Mouse (Mus musculus) MEL (cell line): ENCODE measurements around the gene Cd47. TPM values are rescaled to one million over a fixed set of nuclear protein-coding genes. Genes with fewer than 3 reads are reported as not detected.

ENCODE experiments used
- DNase-seq: peaks from one replicate; pipeline ENCODE4 v3.0.0; 2011; ENCODE audit warnings: low read depth, low spot score
- H3K27ac ChIP-seq: 2 replicates; pipeline ENCODE4 v1.5.1; 2012; ENCODE audit warnings: low read depth, mild to moderate bottlenecking, control low read depth, low read length, moderate library complexity; ENCODE audit not compliant: control insufficient read depth
- H3K27me3 ChIP-seq, 2 experiments: fragments of 150-350 bp in 1 of 2; sonication (generic) in 1 of 2; 2 replicates each; pipeline ENCODE4 v1.6.1; 2012; ENCODE audit warnings: low read length in 2 of 2, mild to moderate bottlenecking in 2 of 2, improper control_type of control experiment in 1 of 2, moderate library complexity in 1 of 2; ENCODE audit not compliant: insufficient read depth in 2 of 2, control insufficient read depth in 1 of 2
- H3K36me3 ChIP-seq, 2 experiments: 2 replicates each; pipeline ENCODE4 v1.6.1; 2012 to 2014; ENCODE audit warnings: low read length in 2 of 2, improper control_type of control experiment in 1 of 2, inconsistent platforms in 1 of 2, mild to moderate bottlenecking in 1 of 2; ENCODE audit not compliant: insufficient read depth in 2 of 2, control insufficient read depth in 1 of 2
- H3K4me1 ChIP-seq, 2 experiments: fragments of 150-350 bp in 1 of 2; sonication (generic) in 1 of 2; 2 replicates each; pipeline ENCODE4 v1.6.1; 2012; ENCODE audit warnings: low read length in 2 of 2, improper control_type of control experiment in 1 of 2, mild to moderate bottlenecking in 1 of 2; ENCODE audit not compliant: insufficient read depth in 2 of 2, control insufficient read depth in 1 of 2
- H3K4me3 ChIP-seq, 2 experiments: fragments of 150-350 bp in 1 of 2; sonication (generic) in 1 of 2; 2 replicates each; pipeline ENCODE4 v1.5.1; 2012; ENCODE audit warnings: low read depth in 2 of 2, low read length in 2 of 2, mild to moderate bottlenecking in 2 of 2, moderate library complexity in 2 of 2, control low read depth in 1 of 2, improper control_type of control experiment in 1 of 2; ENCODE audit not compliant: control insufficient read depth in 1 of 2, insufficient read depth in 1 of 2
- H3K79me2 ChIP-seq: 2 replicates; pipeline ENCODE4 v1.6.1; 2012; ENCODE audit warnings: mild to moderate bottlenecking, low read length, moderate library complexity; ENCODE audit not compliant: control insufficient read depth, poor library complexity, insufficient read depth
- H3K9ac ChIP-seq: 2 replicates; pipeline ENCODE4 v1.6.1; 2012; ENCODE audit warnings: low read depth, mild to moderate bottlenecking, control low read depth, low read length, moderate library complexity; ENCODE audit not compliant: control insufficient read depth, poor library complexity, severe bottlenecking
- H3K9me3 ChIP-seq: fragments of 150-350 bp; sonication (generic); replicated peaks from 2 replicates; pipeline ENCODE4 v1.6.1; 2012; ENCODE audit warnings: mild to moderate bottlenecking, low read length, improper control_type of control experiment, moderate library complexity; ENCODE audit not compliant: insufficient read depth
- ELF1 ChIP-seq: IDR thresholded peaks from 2 replicates; pipeline ENCODE4 v1.6.1; 2014; ENCODE audit warnings: low read depth, mild to moderate bottlenecking, inconsistent platforms, low read length, improper control_type of control experiment, moderate library complexity
- EP300 ChIP-seq, 2 experiments: IDR thresholded peaks; 2 replicates each; pipeline ENCODE4 v1.6.1; 2011; ENCODE audit warnings: improper control_type of control experiment in 2 of 2, low read length in 2 of 2, low read depth in 1 of 2, mild to moderate bottlenecking in 1 of 2
- GABPA ChIP-seq: IDR thresholded peaks from 2 replicates; pipeline ENCODE4 v1.6.1; 2012; ENCODE audit warnings: low read depth, mild to moderate bottlenecking, inconsistent platforms, low read length, improper control_type of control experiment, moderate library complexity
- GATA1 ChIP-seq: IDR thresholded peaks from 2 replicates; pipeline ENCODE4 v1.6.1; 2011; ENCODE audit warnings: low read depth, low read length, improper control_type of control experiment
- HCFC1 ChIP-seq: IDR thresholded peaks from 2 replicates; pipeline ENCODE4 v1.6.1; 2012; ENCODE audit warnings: low read depth, mild to moderate bottlenecking, inconsistent platforms, low read length, improper control_type of control experiment, moderate library complexity
- MAFK ChIP-seq: IDR thresholded peaks from 2 replicates; pipeline ENCODE4 v1.6.1; 2011; ENCODE audit warnings: low read depth, mild to moderate bottlenecking, low read length, improper control_type of control experiment, borderline replicate concordance
- MEF2A ChIP-seq: IDR thresholded peaks from 2 replicates; pipeline ENCODE4 v1.6.1; 2014; ENCODE audit warnings: low read depth, mild to moderate bottlenecking, inconsistent platforms, low read length, improper control_type of control experiment; ENCODE audit not compliant: poor library complexity, insufficient replicate concordance, severe bottlenecking; ENCODE audit errors: extremely low read depth
- MYC ChIP-seq: IDR thresholded peaks from 2 replicates; pipeline ENCODE4 v1.6.1; 2011; ENCODE audit warnings: low read depth, mild to moderate bottlenecking, low read length, improper control_type of control experiment, moderate library complexity
- POLR2A ChIP-seq, 2 experiments: IDR thresholded peaks; 2 replicates each; pipeline ENCODE4 v1.6.1; 2011 to 2012; ENCODE audit warnings: low read length in 2 of 2, mild to moderate bottlenecking in 2 of 2, control low read depth in 1 of 2, improper control_type of control experiment in 1 of 2, low read depth in 1 of 2, moderate library complexity in 1 of 2; ENCODE audit not compliant: control insufficient read depth in 1 of 2, insufficient read depth in 1 of 2, poor library complexity in 1 of 2
- RAD21 ChIP-seq: IDR thresholded peaks from 2 replicates; pipeline ENCODE4 v1.6.1; 2011; ENCODE audit warnings: mild to moderate bottlenecking, low read depth, low read length, improper control_type of control experiment
- RCOR1 ChIP-seq: IDR thresholded peaks from 2 replicates; pipeline ENCODE4 v1.6.1; 2012; ENCODE audit warnings: low read depth, mild to moderate bottlenecking, inconsistent platforms, low read length, improper control_type of control experiment
- SIN3A ChIP-seq: IDR thresholded peaks from 2 replicates; pipeline ENCODE4 v1.6.1; 2012; ENCODE audit warnings: low read length, improper control_type of control experiment, inconsistent platforms
- SMC3 ChIP-seq: IDR thresholded peaks from 2 replicates; pipeline ENCODE4 v1.6.1; 2011; ENCODE audit warnings: low read depth, low read length, improper control_type of control experiment
- TCF12 ChIP-seq: IDR thresholded peaks from 2 replicates; pipeline ENCODE4 v1.6.1; 2014; ENCODE audit warnings: low read depth, mild to moderate bottlenecking, inconsistent platforms, low read length, improper control_type of control experiment, moderate library complexity
- UBTF ChIP-seq: IDR thresholded peaks from 2 replicates; pipeline ENCODE4 v1.6.1; 2012; ENCODE audit warnings: low read depth, mild to moderate bottlenecking, inconsistent platforms, low read length, improper control_type of control experiment, moderate library complexity, borderline replicate concordance; ENCODE audit not compliant: insufficient read depth
- USF1 ChIP-seq: IDR thresholded peaks from 2 replicates; pipeline ENCODE4 v1.6.1; 2014; ENCODE audit warnings: low read depth, mild to moderate bottlenecking, inconsistent platforms, low read length, improper control_type of control experiment, moderate library complexity
- USF2 ChIP-seq, 2 experiments: IDR thresholded peaks; 2 replicates each; pipeline ENCODE4 v1.6.1; 2011 to 2012; ENCODE audit warnings: improper control_type of control experiment in 2 of 2, low read length in 2 of 2, borderline replicate concordance in 1 of 2, inconsistent platforms in 1 of 2, low read depth in 1 of 2, mild to moderate bottlenecking in 1 of 2; ENCODE audit not compliant: insufficient read depth in 1 of 2
- ZKSCAN1 ChIP-seq: IDR thresholded peaks from 2 replicates; pipeline ENCODE4 v1.6.1; 2012; ENCODE audit warnings: low read depth, mild to moderate bottlenecking, inconsistent platforms, low read length, improper control_type of control experiment, moderate library complexity
- ZMIZ1 ChIP-seq: IDR thresholded peaks from 2 replicates; pipeline ENCODE4 v1.6.1; 2012; ENCODE audit warnings: low read depth, mild to moderate bottlenecking, inconsistent platforms, low read length, improper control_type of control experiment, moderate library complexity
- polyA plus RNA-seq, 2 experiments: library from polyadenylated mRNA; stranded (reverse) in 1 of 2; unstranded in 1 of 2; fragments of >175 nt in 1 of 2; fragments of >200 nt in 1 of 2; gene quantifications; 2 replicates each; pipeline versions ENCODE4 v1.2.1 to v1.2.4; 2012; ENCODE audit warnings: low replicate concordance in 2 of 2, low read depth in 1 of 2; ENCODE audit not compliant: insufficient read length in 2 of 2, insufficient read depth in 1 of 2, missing spikeins in 1 of 2
- total RNA-seq: library from RNA; depleted of rRNA; stranded (reverse); fragments of 300-350 nt; gene quantifications from 2 replicates; pipeline ENCODE4 v1.2.3, GENCODE M21; 2012

Cd47 gene
- total and polyA plus RNA-seq, 3 experiments: 45.9 to 57.5 (median 51.7) TPM

GRCm38 (mm10) chr16:49800996-49801395, 663 bp downstream of the Cd47 start:
- Histone ChIP-seq H3K4me1 (peaks cover 16 to 54% of the 10 kb centered on the region in 2 experiments), H3K4me3 (peak overlapping the region in 1 of 2 experiments; percentile 21; a peak in 1 of 4 replicates), H3K9ac (no peak overlapping the region; the same call in 1 of the 2 replicates)
- TF ChIP-seq GATA1 (0 out of 2 replicates have a peak, but pooled peaks have one; percentile 31), EP300 (IDR thresholded peaks at IDR 0.05; ENCODE audit: low read depth in 1 of 2, low read length in 2 of 2) (no peak)
- TF ChIP-seq, all 39 proteins: peak for 1
- Histone ChIP-seq H3K27me3 (no peaks in the 10 kb centered on the region), H3K79me2 (no peaks in the 10 kb centered on the region; the same call in 1 of the 2 replicates), H3K27ac (peak overlapping the region; percentile 94), H3K36me3 (peaks cover 0 to 52% of the 10 kb centered on the region in 2 experiments; a peak in 2 of 4 replicates), H3K9me3 (no peaks in the 10 kb centered on the region)
- peak; percentile 39 for DNase-seq

- DNase-seq: peak; percentile 55
- TF ChIP-seq MAFK: peak; percentile 50
- TF ChIP-seq EP300 (IDR thresholded peaks at IDR 0.05; ENCODE audit: low read depth in 1 of 2, low read length in 2 of 2): peak; percentile 8 to 15; a peak in 1 of 4 replicates
- TF ChIP-seq SIN3A: peak; percentile 30; the same call in 1 of the 2 replicates
- TF ChIP-seq SMC3: no peak
- TF ChIP-seq GATA1: no peak
- 0 out of 2 replicates have a peak, but pooled peaks have one; percentile 36 for TF ChIP-seq ELF1
- no peaks in the 10 kb centered on the region; the same call in 1 of the 2 replicates for H3K79me2 ChIP-seq
- H3K4me3 ChIP-seq: no peak overlapping the region
- no peak overlapping the region for H3K9ac ChIP-seq
- peaks cover 0 to 54% of the 10 kb centered on the region in 2 experiments; a peak in 2 of 4 replicates for H3K36me3 ChIP-seq
- H3K4me1 ChIP-seq: peaks cover 17 to 55% of the 10 kb centered on the region in 2 experiments
- H3K27ac ChIP-seq: peak overlapping the region; percentile 42
- no peaks in the 10 kb centered on the region for H3K9me3 ChIP-seq
- H3K27me3 ChIP-seq: no peaks in the 10 kb centered on the region
These were observed 1.1 kb downstream of the Cd47 start for GRCm38 (mm10) chr16:49801399-49801798.

- H3K36me3 ChIP-seq: peaks cover 0 to 60% of the 10 kb centered on the region in 2 experiments; a peak in 2 of 4 replicates
- no peaks in the 10 kb centered on the region; the same call in 1 of the 2 replicates for H3K79me2 ChIP-seq
- no peak overlapping the region for H3K27ac ChIP-seq
- H3K4me1 ChIP-seq: peaks cover 20 to 55% of the 10 kb centered on the region in 2 experiments
- no peaks in the 10 kb centered on the region for H3K9me3 ChIP-seq
- no peak for DNase-seq
- H3K9ac ChIP-seq: no peak overlapping the region
- TF ChIP-seq MEF2A (no peak), UBTF (no peak), ZKSCAN1 (no peak), POLR2A (IDR thresholded peaks at IDR 0.05; ENCODE audit: control insufficient read depth in 1 of 2, insufficient read depth in 1 of 2, low read depth in 1 of 2, low read length in 2 of 2, poor library complexity in 1 of 2) (no peak), TCF12 (no peak), ZMIZ1 (no peak), RCOR1 (no peak), RAD21 (no peak), MYC (no peak), HCFC1 (no peak), USF1 (no peak), SMC3 (no peak), GABPA (no peak), USF2 (IDR thresholded peaks at IDR 0.05; ENCODE audit: borderline replicate concordance in 1 of 2, insufficient read depth in 1 of 2, low read depth in 1 of 2, low read length in 2 of 2) (no peak)
- no peak overlapping the region for H3K4me3 ChIP-seq
- H3K27me3 ChIP-seq: no peaks in the 10 kb centered on the region
These were observed 2.7 kb downstream of the Cd47 start for GRCm38 (mm10) chr16:49802993-49803392.
